Mouse (Mus musculus): Measurements from ENCODE around the gene Ttll9.

GRCm38 (mm10) chr2:152941776-152942175 lies 20.5 kb upstream of the Ttll9 start:
- TF ChIP-seq POLR2A (IDR thresholded peaks at IDR 0.05; ENCODE audit: insufficient read depth, low read depth, low read length) (no peak), CTCF (IDR thresholded peaks at IDR 0.05) (no peak), EP300 (IDR thresholded peaks at IDR 0.05; ENCODE audit: insufficient read depth, low read depth, low read length) (no peak)
